Mouse (Mus musculus) limb, embryonic 14.5 days (tissue): ENCODE data around the gene Mycbp2. TPM values are rescaled to one million over a fixed set of nuclear protein-coding genes. Genes with fewer than 3 reads are reported as not detected.

Experiments used
- ATAC-seq: fragments of 200-750 bp; cut with Nextera tagmentation; 2 replicates; pipeline ENCODE4 v1.8.0; 2017; ENCODE audit warnings: low read depth, moderate number of reproducible peaks, moderate TSS enrichment; ENCODE audit not compliant: low FRiP score
- DNase-seq: peaks from one replicate; pipeline ENCODE4 v3.0.0-alpha.2; 2015; ENCODE audit warnings: low spot score
- H3K27ac ChIP-seq: fragments of 300-500 bp; sonication (generic); replicated peaks from 2 replicates; pipeline ENCODE4 v1.5.1; 2014; ENCODE audit warnings: low read depth, mild to moderate bottlenecking, low read length, moderate library complexity, mixed read lengths
- H3K27me3 ChIP-seq: fragments of 300-500 bp; sonication (generic); 2 replicates; pipeline ENCODE4 v1.6.1; 2014; ENCODE audit warnings: low read length, mixed read lengths; ENCODE audit not compliant: control insufficient read depth, insufficient read depth
- H3K36me3 ChIP-seq: fragments of 300-500 bp; sonication (generic); 2 replicates; pipeline ENCODE4 v1.6.1; 2014; ENCODE audit warnings: mild to moderate bottlenecking, low read length, moderate library complexity, mixed read lengths; ENCODE audit not compliant: control insufficient read depth, insufficient read depth
- H3K4me1 ChIP-seq: fragments of 300-500 bp; sonication (generic); 2 replicates; pipeline ENCODE4 v1.6.1; 2014; ENCODE audit warnings: antibody characterized with exemption, low read length, mixed read lengths; ENCODE audit not compliant: control insufficient read depth, insufficient read depth
- H3K4me2 ChIP-seq: fragments of 300-500 bp; sonication (generic); replicated peaks from 2 replicates; pipeline ENCODE4 v1.6.1; 2014; ENCODE audit warnings: low read depth, mild to moderate bottlenecking, low read length, moderate library complexity; ENCODE audit not compliant: severe bottlenecking
- H3K4me3 ChIP-seq: fragments of 300-500 bp; sonication (generic); replicated peaks from 2 replicates; pipeline ENCODE4 v1.5.1; 2014; ENCODE audit warnings: low read length
- H3K9ac ChIP-seq: fragments of 300-500 bp; sonication (generic); 2 replicates; pipeline ENCODE4 v1.6.1; 2014; ENCODE audit warnings: mild to moderate bottlenecking, low read depth, low read length, moderate library complexity; ENCODE audit not compliant: severe bottlenecking
- H3K9me3 ChIP-seq: fragments of 300-500 bp; sonication (generic); 2 replicates; pipeline ENCODE4 v1.6.1; 2016; ENCODE audit warnings: low read length; ENCODE audit not compliant: control insufficient read depth
- POLR2A ChIP-seq: fragments of 200-500 bp; IDR thresholded peaks from 2 replicates; pipeline ENCODE4 v1.8.0; 2012; ENCODE audit warnings: inconsistent platforms, mild to moderate bottlenecking, moderate library complexity, borderline replicate concordance; ENCODE audit not compliant: insufficient read depth, insufficient read length; ENCODE audit errors: extremely low read depth
- WGBS: fragments of 180-500 bp; shearing (Covaris S2); extraction: QIAGEN DNeasy Blood & Tissue Kit; methylation state at CpG from one replicate; pipeline ENCODE4 v1.1.7; 2014; 5-methylcytosine and 5-hydroxymethylcytosine counted together
- polyA plus RNA-seq, 2 experiments: library from polyadenylated mRNA; depleted of rRNA in 1 of 2; stranded (reverse) in 1 of 2; unstranded in 1 of 2; fragments of >200 nt; fragmentation: Nextera tagmentation in 1 of 2; extraction: Ambion mirVana in 1 of 2; gene quantifications; 2 replicates each; pipeline versions ENCODE4 v1.2.1 to v1.2.3; 2012 to 2014

Gene Mycbp2
- polyA plus RNA-seq, 2 experiments, result 33.3 to 43.1 TPM

DNA sequence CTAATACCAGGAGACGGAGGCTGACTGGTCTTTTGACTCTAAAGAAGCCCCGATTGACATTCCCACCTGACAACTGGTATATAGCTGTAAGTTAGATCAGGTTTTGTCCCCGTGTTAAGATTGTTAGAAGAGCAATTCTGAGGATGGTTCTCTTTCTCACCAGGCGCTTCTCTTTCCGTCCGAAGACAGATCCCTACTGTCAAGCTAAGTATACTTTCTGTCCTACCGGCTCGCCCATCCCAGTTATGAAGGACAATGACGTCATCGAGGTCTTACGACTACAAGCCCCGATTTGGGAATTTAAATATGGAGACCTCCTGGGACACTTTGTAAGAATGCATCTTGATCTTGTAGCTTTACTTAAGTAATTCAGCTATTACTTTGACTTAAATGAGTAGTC is 275.1 kb downstream of the Mycbp2 start:
- H3K9me3 ChIP-seq, result no peaks in the 10 kb centered on the region
- H3K4me1 ChIP-seq, result no peaks in the 10 kb centered on the region
- H3K4me3 ChIP-seq, result no peak overlapping the region
- WGBS, result 89% methylated on average over 12 of the region's 12 CpGs
- H3K27ac ChIP-seq, result no peak overlapping the region
- H3K27me3 ChIP-seq, result no peaks in the 10 kb centered on the region
- H3K4me2 ChIP-seq, result no peak overlapping the region
- no peak for TF ChIP-seq POLR2A
- DNase-seq (no peak), ATAC-seq (no peak)
- no peak overlapping the region for H3K9ac ChIP-seq
- H3K36me3 ChIP-seq, result peaks cover 24% of the 10 kb centered on the region

DNA sequence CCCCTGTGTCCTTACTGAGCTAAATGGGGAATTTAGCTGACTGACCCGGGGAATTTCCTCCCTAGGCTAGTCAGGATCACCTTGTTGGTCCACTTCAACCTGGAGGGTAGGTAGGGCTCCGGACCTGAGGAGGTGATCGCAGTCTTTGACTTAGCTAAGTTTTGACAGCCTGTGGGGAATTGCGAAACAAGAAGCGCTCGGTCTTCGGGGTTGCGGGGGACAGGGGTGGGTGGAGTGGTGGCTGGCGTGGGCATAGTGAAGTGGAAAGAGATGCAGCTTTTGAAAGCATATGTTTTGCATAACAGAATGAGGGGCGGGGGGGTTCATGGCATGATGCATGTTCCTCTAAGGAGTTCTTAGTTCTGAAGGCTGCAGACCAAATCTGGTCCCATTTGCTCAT is 275.8 kb downstream of the Mycbp2 start:
- no peak for ATAC-seq
- WGBS, result 2% methylated on average over 10 of the region's 10 CpGs
- H3K9me3 ChIP-seq, result no peaks in the 10 kb centered on the region
- H3K4me2 ChIP-seq, result peak overlapping the region; percentile 76
- peak overlapping the region; percentile 72 for H3K4me3 ChIP-seq
- no peak for TF ChIP-seq POLR2A
- H3K36me3 ChIP-seq, result peaks cover 19% of the 10 kb centered on the region
- no peak for DNase-seq
- no peak overlapping the region for H3K27ac ChIP-seq
- H3K9ac ChIP-seq, result peak overlapping the region; percentile 83
- H3K4me1 ChIP-seq, result no peaks in the 10 kb centered on the region
- H3K27me3 ChIP-seq, result no peaks in the 10 kb centered on the region

DNA sequence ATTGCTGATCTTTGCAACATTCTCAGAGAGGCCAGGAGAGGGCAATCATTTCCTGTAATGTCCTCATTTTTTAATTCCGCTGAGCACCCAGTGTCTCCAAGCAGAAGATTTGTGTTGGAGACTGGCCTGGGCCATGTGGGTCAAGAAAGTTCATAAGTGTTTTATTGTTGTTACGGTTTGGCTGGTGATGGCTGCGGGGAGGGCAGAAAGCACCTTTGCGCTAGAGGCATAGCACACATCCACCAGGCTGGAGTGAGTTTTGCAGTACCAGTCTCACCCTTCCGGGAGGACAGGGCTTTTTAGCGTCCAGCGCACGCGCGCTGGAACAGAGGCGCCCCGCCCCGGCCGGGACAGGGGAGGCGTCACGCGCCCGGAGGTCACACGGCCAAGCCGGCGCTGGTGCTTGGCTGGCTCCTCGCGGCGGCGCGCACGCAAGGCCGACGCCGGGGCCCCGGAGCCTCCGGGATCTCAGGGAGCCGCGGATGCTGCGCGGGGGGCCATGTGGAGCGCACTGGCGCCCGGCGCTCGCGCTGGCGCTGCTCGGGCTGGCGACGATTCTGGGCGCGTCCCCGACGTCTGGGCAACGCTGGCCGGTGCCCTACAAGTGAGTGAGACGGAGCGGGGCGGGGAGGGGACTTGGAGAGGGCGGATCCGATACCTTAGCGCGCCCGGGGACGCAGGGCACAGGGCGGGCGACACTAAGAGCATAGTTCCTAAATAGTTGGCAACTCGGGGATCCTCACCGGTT is 276.6 kb downstream of the Mycbp2 start, which contains the start of gene Cln5:
Cln5 (plus strand) TSS at position 353 of the 748 bp plus-strand sequence.
- ATAC-seq, result peak; percentile 95
- H3K27ac ChIP-seq, result peak within 1 kb of the TSS; percentile 83
- peak; percentile 92 for DNase-seq
- peak within 1 kb of the TSS; percentile 72 for H3K4me3 ChIP-seq
- H3K36me3 ChIP-seq, result peaks cover 19% of the 10 kb centered on the region
- H3K4me2 ChIP-seq, result peak within 1 kb of the TSS; percentile 76
- H3K9me3 ChIP-seq, result no peaks in the 10 kb centered on the region
- H3K9ac ChIP-seq, result peak within 1 kb of the TSS; percentile 83
- under 1% methylated on average over 53 of the region's 65 CpGs for WGBS
- peak; percentile 71; the same call in 1 of the 2 replicates for TF ChIP-seq POLR2A
- H3K27me3 ChIP-seq, result no peaks in the 10 kb centered on the region
- H3K4me1 ChIP-seq, result no peaks in the 10 kb centered on the region

DNA sequence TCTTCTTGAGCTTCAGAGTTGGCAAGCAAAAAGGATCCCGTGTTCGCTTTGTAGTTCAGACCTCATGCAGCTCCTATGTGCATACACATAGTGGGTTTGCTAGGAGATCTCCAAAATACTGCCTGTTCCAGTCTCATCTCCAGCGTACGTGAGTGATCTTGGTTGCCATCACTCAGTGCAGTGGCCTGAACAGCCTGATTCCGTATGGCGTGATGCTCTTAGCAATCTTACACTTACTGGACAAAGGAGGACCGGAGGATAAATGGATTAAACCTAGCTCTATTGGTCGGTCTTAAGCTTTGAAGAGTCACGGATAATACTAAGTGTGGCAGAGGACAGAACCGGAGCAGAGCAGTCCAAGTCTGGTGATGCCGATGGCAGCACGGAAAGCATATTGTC is 277.1 kb downstream of the Mycbp2 start:
- H3K4me1 ChIP-seq, result no peaks in the 10 kb centered on the region
- no peaks in the 10 kb centered on the region for H3K27me3 ChIP-seq
- DNase-seq, result no peak
- H3K27ac ChIP-seq, result 0 out of 2 replicates have a peak overlapping the region, but pooled peaks have one; percentile 83
- no peaks in the 10 kb centered on the region for H3K9me3 ChIP-seq
- peak overlapping the region; percentile 83 for H3K9ac ChIP-seq
- H3K36me3 ChIP-seq, result peaks cover 14% of the 10 kb centered on the region
- peak overlapping the region; percentile 72 for H3K4me3 ChIP-seq
- no peak; the same call in 1 of the 2 replicates for ATAC-seq
- H3K4me2 ChIP-seq, result peak overlapping the region; percentile 76
- WGBS, result 20% methylated on average over 12 of the region's 12 CpGs
- TF ChIP-seq POLR2A, result no peak

DNA sequence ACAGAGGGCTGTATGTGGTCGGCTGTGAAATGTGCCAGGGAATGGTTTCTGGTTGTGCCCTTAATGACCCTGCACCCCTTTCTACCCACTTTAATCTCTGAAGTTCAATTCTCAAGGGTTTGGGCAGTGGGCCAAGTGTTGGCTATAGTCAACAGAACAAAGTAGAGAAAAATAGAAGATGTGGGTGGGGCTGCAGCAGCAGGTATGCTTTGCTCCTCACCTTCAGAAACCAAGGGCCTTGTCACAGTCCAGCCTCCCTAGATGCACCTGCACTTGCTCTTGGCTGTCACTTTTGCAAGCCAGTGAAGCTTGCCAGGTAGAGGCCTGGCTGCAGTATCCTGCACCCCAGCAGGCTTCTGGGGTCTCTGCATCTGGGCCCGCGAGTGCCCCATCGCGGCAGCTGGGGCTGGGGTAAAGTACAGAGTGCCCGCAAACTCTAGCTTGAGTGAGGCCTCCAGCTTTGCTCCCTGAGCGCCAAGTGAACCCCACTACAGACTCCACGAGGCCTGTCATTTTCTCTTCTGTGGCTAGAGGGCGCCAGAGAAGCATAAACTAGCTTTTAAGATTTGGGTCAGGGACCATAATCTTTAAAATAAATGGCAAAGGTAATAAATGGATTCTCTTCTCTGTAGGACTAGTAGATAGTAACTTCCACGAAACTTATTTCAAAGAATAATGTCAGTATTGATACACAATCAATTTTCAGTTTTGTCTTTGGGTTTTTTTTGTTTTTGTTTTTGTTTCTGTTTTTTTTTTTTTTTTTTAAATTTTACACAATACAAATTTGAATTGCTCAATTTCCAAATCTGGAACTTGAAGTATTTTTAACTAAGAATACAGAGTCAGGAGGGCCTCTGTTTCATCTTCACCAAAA is 281.1 kb downstream of the Mycbp2 start:
- no peak for TF ChIP-seq POLR2A
- ATAC-seq, result no peak
- Histone ChIP-seq H3K27me3 (no peaks in the 10 kb centered on the region), H3K4me1 (no peaks in the 10 kb centered on the region), H3K4me3 (no peak overlapping the region), H3K36me3 (no peaks in the 10 kb centered on the region), H3K4me2 (no peak overlapping the region), H3K9ac (no peak overlapping the region), H3K27ac (no peak overlapping the region), H3K9me3 (no peaks in the 10 kb centered on the region)
- DNase-seq, result peak; percentile 78
- 15% methylated on average over 10 of the region's 10 CpGs for WGBS

Other genes with a start within 250 kb of the Mycbp2 start
- gene Fbxl3, start 247.2 kb downstream of the Mycbp2 start, polyA plus RNA-seq (2012; rRNA removed), result 84.7 and 98.3 TPM in 2 replicates
- 39.2 and 39.3 TPM in 2 replicates for gene Fbxl3, start 247.2 kb downstream of the Mycbp2 start, polyA plus RNA-seq (2014; fragmentation: Nextera tagmentation; extraction: Ambion mirVana)
- gene Scel, start 166.5 kb upstream of the Mycbp2 start, polyA plus RNA-seq (2012; rRNA removed), result 2.2 and 5.6 TPM in 2 replicates
- gene Scel, start 166.5 kb upstream of the Mycbp2 start, polyA plus RNA-seq (2014; fragmentation: Nextera tagmentation; extraction: Ambion mirVana), result 10.1 and 14.3 TPM in 2 replicates